Mouse (Mus musculus) neural tube, embryonic 11.5 days (tissue): ENCODE measurements at regions not wholly inside any gene's neighbourhood (a gene's known extent, or its start where the extent isn't known, plus 50 kb on each side); places are given as distances from the start of the nearest gene placed in this dataset.

Source experiments
- ATAC-seq: fragments of 200-750 bp; cut with Nextera tagmentation; 2 replicates; pipeline ENCODE4 v1.8.0; 2017; ENCODE audit warnings: moderate number of reproducible peaks, mild to moderate bottlenecking, moderate TSS enrichment, moderate library complexity; ENCODE audit not compliant: insufficient read depth, low FRiP score, low TSS enrichment
- DNase-seq: peaks from one replicate; pipeline ENCODE4 v3.0.0-alpha.2; 2015; ENCODE audit warnings: low spot score
- H3K27ac ChIP-seq: fragments of 300-500 bp; sonication (generic); 2 replicates; pipeline ENCODE4 v1.5.1; 2014; ENCODE audit warnings: low read depth, mild to moderate bottlenecking, low read length
- H3K27me3 ChIP-seq: fragments of 300-500 bp; sonication (generic); 2 replicates; pipeline ENCODE4 v1.6.1; 2014; ENCODE audit warnings: mild to moderate bottlenecking, low read length, mixed read lengths; ENCODE audit not compliant: control insufficient read depth, insufficient read depth
- H3K36me3 ChIP-seq: fragments of 300-500 bp; sonication (generic); 2 replicates; pipeline ENCODE4 v1.6.1; 2014; ENCODE audit warnings: mild to moderate bottlenecking, low read length, moderate library complexity, mixed read lengths; ENCODE audit not compliant: control insufficient read depth, insufficient read depth
- H3K4me1 ChIP-seq: fragments of 300-500 bp; sonication (generic); 2 replicates; pipeline ENCODE4 v1.6.1; 2014; ENCODE audit warnings: low read length, mixed read lengths; ENCODE audit not compliant: control insufficient read depth, insufficient read depth
- H3K4me2 ChIP-seq: fragments of 300-500 bp; sonication (generic); 2 replicates; pipeline ENCODE4 v1.6.1; 2014; ENCODE audit warnings: low read depth, mild to moderate bottlenecking, moderate library complexity
- H3K4me3 ChIP-seq: fragments of 300-500 bp; sonication (generic); 2 replicates; pipeline ENCODE4 v1.5.1; 2014; ENCODE audit warnings: low read depth, low read length
- H3K9ac ChIP-seq: fragments of 300-500 bp; sonication (generic); 2 replicates; pipeline ENCODE4 v1.6.1; 2014; ENCODE audit warnings: mild to moderate bottlenecking, low read length
- H3K9me3 ChIP-seq: fragments of 300-500 bp; sonication (generic); 2 replicates; pipeline ENCODE4 v1.6.1; 2016; ENCODE audit warnings: low read length; ENCODE audit not compliant: control insufficient read depth
- WGBS: fragments of 180-500 bp; shearing (Covaris S2); extraction: QIAGEN DNeasy Blood & Tissue Kit; methylation state at CpG from one replicate; pipeline ENCODE4 v1.1.7; 2014; 5-methylcytosine and 5-hydroxymethylcytosine counted together

GRCm38 (mm10) chr10:37313461-37313860, 174.7 kb upstream of the Marcks start:
- DNase-seq, result no peak
- H3K4me3 ChIP-seq, result no peak overlapping the region

GRCm38 (mm10) chr10:37310266-37310945, 171.7 kb upstream of the Marcks start:
- WGBS, result 81% methylated on average over 2 of the region's 2 CpGs

More at GRCm38 (mm10) chr10:37313461-37313860, 174.7 kb upstream of the Marcks start:
- no peaks in the 10 kb centered on the region for H3K27me3 ChIP-seq
- no peak overlapping the region for H3K9ac ChIP-seq
- H3K4me2 ChIP-seq, result no peak overlapping the region
- H3K4me1 ChIP-seq, result no peaks in the 10 kb centered on the region
- no peak for ATAC-seq
- no peaks in the 10 kb centered on the region for H3K9me3 ChIP-seq
- H3K36me3 ChIP-seq, result no peaks in the 10 kb centered on the region
- H3K27ac ChIP-seq, result no peak overlapping the region

GRCm38 (mm10) chr10:37304656-37305055, 165.9 kb upstream of the Marcks start:
- no peak for DNase-seq
- no peaks in the 10 kb centered on the region for H3K36me3 ChIP-seq
- H3K4me3 ChIP-seq, result no peak overlapping the region
- H3K9me3 ChIP-seq, result no peaks in the 10 kb centered on the region
- H3K9ac ChIP-seq, result no peak overlapping the region
- no peaks in the 10 kb centered on the region for H3K4me1 ChIP-seq
- WGBS, result 42% methylated on average over 2 of the region's 2 CpGs
- no peak for ATAC-seq
- H3K4me2 ChIP-seq, result no peak overlapping the region
- no peak overlapping the region for H3K27ac ChIP-seq
- no peaks in the 10 kb centered on the region for H3K27me3 ChIP-seq

More at GRCm38 (mm10) chr10:37310266-37310945, 171.7 kb upstream of the Marcks start:
- Histone ChIP-seq H3K36me3 (no peaks in the 10 kb centered on the region), H3K9ac (no peak overlapping the region), H3K9me3 (no peaks in the 10 kb centered on the region), H3K4me2 (no peak overlapping the region), H3K27ac (no peak overlapping the region), H3K4me3 (no peak overlapping the region), H3K27me3 (no peaks in the 10 kb centered on the region), H3K4me1 (no peaks in the 10 kb centered on the region)
- DNase-seq (no peak), ATAC-seq (no peak)

- Histone ChIP-seq H3K36me3 (no peaks in the 10 kb centered on the region), H3K4me3 (no peak overlapping the region), H3K4me1 (no peaks in the 10 kb centered on the region), H3K27me3 (no peaks in the 10 kb centered on the region), H3K9ac (no peak overlapping the region), H3K9me3 (no peaks in the 10 kb centered on the region), H3K27ac (no peak overlapping the region), H3K4me2 (no peak overlapping the region)
- 89% methylated on average over 5 of the region's 5 CpGs for WGBS
- DNase-seq (no peak), ATAC-seq (no peak)
These were observed 161.6 kb upstream of the Marcks start for GRCm38 (mm10) chr10:37300181-37300889.

- Histone ChIP-seq H3K9me3 (no peaks in the 10 kb centered on the region), H3K4me1 (no peaks in the 10 kb centered on the region), H3K36me3 (no peaks in the 10 kb centered on the region), H3K27me3 (no peaks in the 10 kb centered on the region), H3K4me3 (no peak overlapping the region), H3K9ac (no peak overlapping the region), H3K4me2 (no peak overlapping the region), H3K27ac (no peak overlapping the region)
- 88% methylated on average over 4 of the region's 4 CpGs for WGBS
- DNase-seq (no peak), ATAC-seq (no peak)
These were observed 160.1 kb upstream of the Marcks start for GRCm38 (mm10) chr10:37298689-37299421.

GRCm38 (mm10) chr10:37294231-37294630, 155.5 kb upstream of the Marcks start:
- Histone ChIP-seq H3K9me3 (no peaks in the 10 kb centered on the region), H3K4me2 (no peak overlapping the region), H3K27ac (no peak overlapping the region), H3K4me1 (no peaks in the 10 kb centered on the region), H3K9ac (no peak overlapping the region), H3K36me3 (no peaks in the 10 kb centered on the region), H3K27me3 (no peaks in the 10 kb centered on the region), H3K4me3 (no peak overlapping the region)
- DNase-seq, result no peak
- ATAC-seq, result no peak

GRCm38 (mm10) chr10:37293292-37293691, 154.6 kb upstream of the Marcks start:
- 83% methylated on average over 1 of the region's 1 CpGs for WGBS

GRCm38 (mm10) chr10:37291639-37292495, 153.1 kb upstream of the Marcks start:
- WGBS, result 87% methylated on average over 2 of the region's 2 CpGs

More at GRCm38 (mm10) chr10:37293292-37293691, 154.6 kb upstream of the Marcks start:
- no peak for DNase-seq
- Histone ChIP-seq H3K4me1 (no peaks in the 10 kb centered on the region), H3K36me3 (no peaks in the 10 kb centered on the region), H3K9ac (no peak overlapping the region), H3K27me3 (no peaks in the 10 kb centered on the region), H3K4me2 (no peak overlapping the region), H3K4me3 (no peak overlapping the region), H3K9me3 (no peaks in the 10 kb centered on the region), H3K27ac (no peak overlapping the region)
- no peak for ATAC-seq

More at GRCm38 (mm10) chr10:37291639-37292495, 153.1 kb upstream of the Marcks start:
- Histone ChIP-seq H3K9me3 (no peaks in the 10 kb centered on the region), H3K36me3 (no peaks in the 10 kb centered on the region), H3K27ac (no peak overlapping the region), H3K4me3 (no peak overlapping the region), H3K4me2 (no peak overlapping the region), H3K27me3 (no peaks in the 10 kb centered on the region), H3K9ac (no peak overlapping the region), H3K4me1 (no peaks in the 10 kb centered on the region)
- DNase-seq (no peak), ATAC-seq (no peak)
